Mouse (Mus musculus) kidney, postnatal 0 days (tissue): ENCODE measurements around the gene Phldb2. TPM values are rescaled to one million over a fixed set of nuclear protein-coding genes. Genes with fewer than 3 reads are reported as not detected.
A peak's percentile ranks its signal among the peaks of the same experiment; 100 is the strongest.

Experiments used
- ATAC-seq: fragments of 200-750 bp; cut with Nextera tagmentation; replicated peaks from 2 replicates; pipeline ENCODE4 v1.8.0; 2017; ENCODE audit warnings: low read depth, moderate number of reproducible peaks, moderate TSS enrichment, moderate library complexity; ENCODE audit not compliant: low FRiP score
- DNase-seq: peaks from one replicate; pipeline ENCODE4 v3.0.0-alpha.2; 2016; ENCODE audit warnings: low spot score
- H3K27ac ChIP-seq: fragments of 300-500 bp; sonication (generic); 2 replicates; pipeline ENCODE4 v1.5.1; 2014; ENCODE audit warnings: mild to moderate bottlenecking
- H3K27me3 ChIP-seq: fragments of 300-500 bp; sonication (generic); 2 replicates; pipeline ENCODE4 v1.6.1; 2014; ENCODE audit warnings: low read length, mixed read lengths; ENCODE audit not compliant: insufficient read depth
- H3K36me3 ChIP-seq: fragments of 300-500 bp; sonication (generic); 2 replicates; pipeline ENCODE4 v1.6.1; 2014; ENCODE audit warnings: low read length, mixed read lengths; ENCODE audit not compliant: insufficient read depth
- H3K4me1 ChIP-seq: fragments of 300-500 bp; sonication (generic); replicated peaks from 2 replicates; pipeline ENCODE4 v1.6.1; 2014; ENCODE audit warnings: antibody characterized with exemption, low read length, mixed read lengths; ENCODE audit not compliant: insufficient read depth
- H3K4me2 ChIP-seq: fragments of 300-500 bp; sonication (generic); 2 replicates; pipeline ENCODE4 v1.6.1; 2014; ENCODE audit warnings: mild to moderate bottlenecking, low read length, moderate library complexity, mixed read lengths
- H3K4me3 ChIP-seq: fragments of 300-500 bp; sonication (generic); replicated peaks from 2 replicates; pipeline ENCODE4 v1.5.1; 2014; ENCODE audit warnings: low read depth, low read length
- H3K9ac ChIP-seq: fragments of 300-500 bp; sonication (generic); 2 replicates; pipeline ENCODE4 v1.6.1; 2014; ENCODE audit warnings: low read depth, low read length
- H3K9me3 ChIP-seq: fragments of 300-500 bp; sonication (generic); replicated peaks from 2 replicates; pipeline ENCODE4 v1.6.1; 2016; ENCODE audit warnings: low read length, inconsistent platforms, mixed read lengths
- CTCF ChIP-seq: IDR thresholded peaks from 2 replicates; pipeline ENCODE4 v1.5.1; 2016; ENCODE audit warnings: antibody characterized with exemption, low read depth, mild to moderate bottlenecking, moderate library complexity
- WGBS: fragments of 180-500 bp; shearing (Covaris S2); extraction: QIAGEN DNeasy Blood & Tissue Kit; methylation state at CpG from one replicate; pipeline ENCODE4 v1.1.7; 2014; 5-methylcytosine and 5-hydroxymethylcytosine counted together
- polyA plus RNA-seq: library from polyadenylated mRNA; unstranded; fragments of >200 nt; fragmentation: Nextera tagmentation; extraction: Ambion mirVana; gene quantifications from 2 replicates; pipeline ENCODE4 v1.2.1, GENCODE M21; 2015

Gene Phldb2
- polyA plus RNA-seq, result 74.2 and 84.0 TPM in 2 replicates

DNA sequence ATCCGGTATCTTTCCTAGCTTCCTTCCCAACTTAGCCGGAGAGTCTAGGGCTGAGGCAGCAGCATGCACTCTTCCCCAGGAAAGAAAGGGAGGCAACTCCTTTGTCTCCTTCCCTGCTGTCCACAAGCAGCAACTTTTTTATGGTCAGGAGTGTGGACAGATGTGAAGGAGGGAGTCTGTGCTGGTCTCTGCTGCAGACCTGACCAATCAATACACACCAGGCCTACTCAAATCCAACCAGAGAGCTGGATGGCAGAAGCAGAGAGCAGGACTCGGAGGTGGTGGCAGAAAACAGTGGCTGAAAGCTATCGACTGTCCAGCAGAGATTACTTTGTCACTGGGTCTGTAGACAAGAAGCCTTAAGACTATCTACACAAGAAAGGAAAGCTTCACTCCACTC, at the start of gene Phldb2:
Gene Phldb2 (minus strand): TSS at position 205 of the 400 bp plus-strand sequence.
- 65% methylated on average over 4 of the region's 4 CpGs for WGBS
- Histone ChIP-seq H3K4me2 (peak within 1 kb of the TSS; percentile 44), H3K9me3 (no peaks in the 10 kb centered on the region), H3K4me1 (no peaks in the 10 kb centered on the region; the same call in 1 of the 2 replicates), H3K36me3 (no peaks in the 10 kb centered on the region), H3K9ac (0 out of 2 replicates have a peak within 1 kb of the TSS, but pooled peaks have one; percentile 35), H3K27me3 (no peaks in the 10 kb centered on the region), H3K27ac (peak within 1 kb of the TSS; percentile 89), H3K4me3 (peak within 1 kb of the TSS; percentile 7)
- ATAC-seq (no peak), DNase-seq (no peak)
- no peak for TF ChIP-seq CTCF

- Histone ChIP-seq H3K9ac (no peak overlapping the region), H3K36me3 (no peaks in the 10 kb centered on the region), H3K27me3 (no peaks in the 10 kb centered on the region), H3K4me3 (no peak overlapping the region), H3K27ac (no peak overlapping the region), H3K9me3 (no peaks in the 10 kb centered on the region), H3K4me2 (no peak overlapping the region), H3K4me1 (no peaks in the 10 kb centered on the region)
- no peak for DNase-seq
- no peak for TF ChIP-seq CTCF
- ATAC-seq, result no peak
- WGBS, result 81% methylated on average over 10 of the region's 10 CpGs
Observed at GRCm38 (mm10) chr16:46001550-46002166, 48.3 kb upstream of the Phldb2 start.

- Histone ChIP-seq H3K9ac (no peak overlapping the region), H3K27ac (no peak overlapping the region), H3K4me1 (no peaks in the 10 kb centered on the region), H3K27me3 (no peaks in the 10 kb centered on the region), H3K36me3 (no peaks in the 10 kb centered on the region), H3K4me3 (no peak overlapping the region), H3K4me2 (no peak overlapping the region), H3K9me3 (no peaks in the 10 kb centered on the region)
- 86% methylated on average over 3 of the region's 3 CpGs for WGBS
- DNase-seq (no peak), ATAC-seq (no peak)
- TF ChIP-seq CTCF, result no peak
Observed at GRCm38 (mm10) chr16:46000976-46001375, 47.6 kb upstream of the Phldb2 start.

DNA sequence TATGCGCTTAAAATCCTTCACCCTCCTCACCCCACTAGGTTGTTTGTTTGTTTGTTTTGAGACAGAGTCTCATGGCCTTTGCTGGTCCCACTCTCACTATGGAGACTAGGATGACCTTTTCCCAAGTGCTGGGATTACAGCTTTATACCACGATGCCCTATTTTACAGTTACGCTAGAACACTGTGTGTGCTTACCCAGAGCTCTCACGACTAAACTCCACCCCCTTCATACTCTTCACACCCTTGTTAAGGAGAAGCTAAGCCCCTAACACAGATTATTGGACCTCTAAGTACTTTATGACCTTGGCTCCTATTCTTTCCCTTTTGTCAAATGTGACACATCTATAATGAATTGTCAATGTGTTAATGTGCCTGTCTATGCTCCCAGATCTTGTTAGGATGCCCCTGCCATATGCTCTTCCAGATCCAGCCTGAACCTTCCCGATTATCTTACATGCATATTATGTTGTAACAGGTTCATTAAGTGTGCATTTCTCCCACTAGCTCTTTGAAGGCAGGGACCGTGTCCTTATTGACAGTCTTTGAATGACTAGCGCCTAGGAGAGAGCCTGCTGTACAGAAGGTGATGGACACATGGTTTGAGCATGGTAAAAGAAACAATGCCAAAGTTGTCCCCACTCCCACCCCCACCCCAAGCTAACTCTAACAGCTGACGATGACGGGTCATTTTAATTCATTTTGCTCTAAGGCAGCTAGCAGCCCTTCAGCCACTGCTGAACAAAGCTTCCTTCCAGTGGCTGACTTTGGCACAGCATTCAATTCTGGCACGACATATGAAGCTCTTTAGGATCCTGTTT, 46.2 kb upstream of the Phldb2 start:
- no peak overlapping the region for H3K9ac ChIP-seq
- no peaks in the 10 kb centered on the region for H3K36me3 ChIP-seq
- no peaks in the 10 kb centered on the region for H3K9me3 ChIP-seq
- H3K4me2 ChIP-seq, result no peak overlapping the region
- H3K4me1 ChIP-seq, result no peaks in the 10 kb centered on the region
- TF ChIP-seq CTCF, result no peak
- DNase-seq (no peak), ATAC-seq (no peak)
- no peaks in the 10 kb centered on the region for H3K27me3 ChIP-seq
- 47% methylated on average over 10 of the region's 10 CpGs for WGBS
- H3K27ac ChIP-seq, result no peak overlapping the region
- H3K4me3 ChIP-seq, result no peak overlapping the region

DNA sequence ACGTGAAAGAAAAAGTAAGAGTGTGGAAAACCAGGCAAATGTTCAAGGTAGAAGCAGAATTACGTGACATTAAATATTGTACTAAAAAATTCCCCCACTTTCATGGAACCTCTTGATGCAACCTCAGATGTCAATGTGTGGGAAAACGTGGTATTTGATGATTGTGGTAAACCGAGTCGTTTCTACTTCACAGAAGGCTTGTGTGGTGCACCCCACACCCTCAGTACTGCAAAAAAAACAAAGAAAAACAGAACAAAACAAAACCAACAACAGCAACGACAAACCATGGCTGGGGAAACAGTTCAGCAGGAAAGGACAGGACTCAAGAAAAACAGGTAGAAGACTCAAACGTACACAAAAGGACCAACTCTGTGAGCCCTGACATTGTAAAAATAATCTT, 44.8 kb upstream of the Phldb2 start:
- Histone ChIP-seq H3K4me1 (no peaks in the 10 kb centered on the region), H3K36me3 (no peaks in the 10 kb centered on the region), H3K4me3 (no peak overlapping the region), H3K9me3 (no peaks in the 10 kb centered on the region), H3K27me3 (no peaks in the 10 kb centered on the region), H3K27ac (no peak overlapping the region), H3K9ac (no peak overlapping the region), H3K4me2 (no peak overlapping the region)
- TF ChIP-seq CTCF, result no peak
- DNase-seq (no peak), ATAC-seq (no peak)
- whole genome bisulfite sequencing, result 74% methylated on average over 7 of the region's 7 CpGs

DNA sequence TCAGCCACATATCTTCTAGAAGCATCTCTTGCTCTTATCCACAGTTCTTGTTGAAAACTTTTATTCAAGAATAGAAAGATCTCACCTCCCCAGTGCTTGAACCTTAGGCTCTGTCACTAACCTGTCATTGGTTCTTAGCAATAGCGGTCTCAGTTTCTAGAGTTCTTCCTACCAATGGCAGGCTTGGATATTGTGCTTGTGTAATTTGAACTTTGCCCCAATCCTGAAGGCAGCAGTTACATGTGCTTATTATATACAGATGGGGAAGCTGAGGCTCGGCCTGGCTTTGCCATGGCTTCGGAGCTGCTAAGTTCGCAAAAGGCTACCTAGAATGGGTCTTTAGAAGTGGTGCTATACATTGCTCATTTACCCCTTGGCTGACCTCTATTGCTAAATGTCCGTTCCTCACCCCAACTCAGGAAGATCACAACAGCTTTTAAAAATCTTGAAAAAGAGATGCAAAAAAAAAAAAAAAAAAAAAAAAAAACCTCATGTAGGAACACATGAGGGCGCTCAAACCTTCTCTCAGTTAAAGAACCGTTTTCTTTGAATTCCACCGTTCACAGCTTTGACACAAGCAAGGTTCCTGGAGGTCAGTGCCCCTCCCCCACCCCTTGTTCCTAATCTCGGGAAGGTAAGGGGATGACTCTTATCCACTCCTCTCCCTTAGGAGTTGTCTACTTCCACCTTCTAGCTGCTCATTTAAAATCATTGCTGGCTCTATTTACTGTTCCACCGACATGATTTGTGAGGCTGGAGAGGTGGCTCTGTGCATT, 37.7 kb upstream of the Phldb2 start:
- Histone ChIP-seq H3K4me1 (no peaks in the 10 kb centered on the region), H3K9me3 (no peaks in the 10 kb centered on the region), H3K9ac (no peak overlapping the region), H3K27me3 (no peaks in the 10 kb centered on the region), H3K27ac (no peak overlapping the region), H3K4me2 (no peak overlapping the region), H3K4me3 (no peak overlapping the region), H3K36me3 (no peaks in the 10 kb centered on the region)
- TF ChIP-seq CTCF, result peak; percentile 51; the same call in 1 of the 2 replicates
- WGBS, result 49% methylated on average over 10 of the region's 10 CpGs
- peak; percentile 48 for DNase-seq
- no peak for ATAC-seq
